Mouse (Mus musculus) forebrain, embryonic 16.5 days (tissue): ENCODE measurements around the gene Ube4b. TPM values are rescaled to one million over a fixed set of nuclear protein-coding genes. Genes with fewer than 3 reads are reported as not detected.

Experiments
- polyA plus RNA-seq: library from polyadenylated mRNA; unstranded; fragments of >200 nt; fragmentation: Nextera tagmentation; extraction: Ambion mirVana; gene quantifications from 2 replicates; pipeline ENCODE4 v1.2.1, GENCODE M21; 2015

Ube4b gene
- polyA plus RNA-seq, 1 experiment from 2014 or later, result 59.8 TPM

Other genes starting within 250 kb of the Ube4b start
- gene Kif1b, start 119.1 kb downstream of the Ube4b start, polyA plus RNA-seq, result 125 and 131 TPM in 2 replicates
- gene Rbp7, start 28.2 kb upstream of the Ube4b start, polyA plus RNA-seq, result not detected in 2 replicates
- 0.57 TPM in 1 of 2 replicates, not detected in the other for gene Tmem274, start 50.6 kb upstream of the Ube4b start, polyA plus RNA-seq
- gene Nmnat1, start 58.5 kb upstream of the Ube4b start, polyA plus RNA-seq, result 10.9 and 11.1 TPM in 2 replicates
- gene Lzic, start 58.5 kb upstream of the Ube4b start, polyA plus RNA-seq, result 47.3 and 51.7 TPM in 2 replicates
- 94.1 and 105 TPM in 2 replicates for gene Ctnnbip1, start 91.5 kb upstream of the Ube4b start, polyA plus RNA-seq
- gene Clstn1, start 159.7 kb upstream of the Ube4b start, polyA plus RNA-seq, result 65.3 and 81.8 TPM in 2 replicates